21 mouse cellular contexts compared by ENCODE assay signal in genomic region chrX:77474551-77474950, GRCm38 (mm10). TPM values are rescaled to one million over a fixed set of nuclear protein-coding genes. Genes with fewer than 3 reads are reported as not detected.
DNase-seq lines count a peak whose midpoint lies in the region; ATAC-seq and TF ChIP-seq lines count a peak whose summit lies in the region.
"Had no signal": no experiment of that assay in that cellular context is flagged by ENCODE, and none has a peak within 500 bp of the region (broad histone marks: within the 10 kb centered on the region; RNA-seq: fewer than 3 reads in every experiment).

No protein-coding gene starts in this region.

- no peak for TF ChIP-seq CTCF in liver, adult 2 months (IDR thresholded peaks at IDR 0.05; ENCODE audit: low read depth, low read length)
- TF ChIP-seq CTCF in brain, embryonic 14.5 days (IDR thresholded peaks at IDR 0.05; ENCODE audit: borderline replicate concordance, extremely low read depth, insufficient read depth, insufficient read length), result no peak

- no peak overlapping the region for H3K4me2 ChIP-seq in forebrain, embryonic 14.5 days (ENCODE audit: low read length)
- H3K4me2 ChIP-seq in forebrain, embryonic 11.5 days (ENCODE audit: low read depth, low read length, severe bottlenecking), result no peak overlapping the region
- H3K4me2 ChIP-seq: limb, embryonic 13.5 days; lung, embryonic 14.5 days had no signal

- no peaks in the 10 kb centered on the region for H3K79me2 ChIP-seq in liver, adult 2 months (ENCODE audit: control insufficient read depth, insufficient read depth, low read length)

- TF ChIP-seq POLR2A in liver, adult 2 months (IDR thresholded peaks at IDR 0.05; ENCODE audit: extremely low read depth, insufficient read depth, low read length), result no peak
- no peak for TF ChIP-seq POLR2A in brain, embryonic 14.5 days (IDR thresholded peaks at IDR 0.05; ENCODE audit: borderline replicate concordance, extremely low read depth, insufficient read depth, insufficient read length, poor library complexity, severe bottlenecking)

- H3K27ac ChIP-seq in forebrain, embryonic 14.5 days (ENCODE audit: low read depth, low read length), result no peak overlapping the region
- no peak overlapping the region for H3K27ac ChIP-seq in forebrain, embryonic 11.5 days (ENCODE audit: low read depth, low read length)
- H3K27ac ChIP-seq in liver, adult 2 months (replicated peaks; ENCODE audit: insufficient read depth, low read depth, low read length), result no peak overlapping the region
- H3K27ac ChIP-seq: heart, adult 2 months; limb, embryonic 13.5 days; liver, embryonic 14.5 days had no signal

- peak; percentile 50 for DNase-seq in forebrain, embryonic 14.5 days (ENCODE audit: low spot score)
- no peak for DNase-seq in forebrain, embryonic 11.5 days (ENCODE audit: low spot score)
- peak; percentile 20 for DNase-seq in liver, adult 2 months (ENCODE audit: extremely low read depth, low read depth, low spot score)
- DNase-seq in liver, result no peak
- peak; percentile 58 for DNase-seq in NIH3T3 (ENCODE audit: low read depth)
- DNase-seq in brain, embryonic 14.5 days (ENCODE audit: low read depth), result peak; percentile 54
- no peak for DNase-seq in urinary bladder, postnatal 14 days (ENCODE audit: low spot score)
- no peak for DNase-seq in urinary bladder, postnatal 10 days (ENCODE audit: low spot score)
- DNase-seq: adrenal gland, postnatal 25 days; cerebellum, adult 18-20 months; gastrocnemius, postnatal 36 days; heart, adult 2 months; heart, postnatal 36 days; kidney, postnatal 36 days; lung, embryonic 14.5 days; lung, postnatal 4 days; right cerebral cortex, postnatal 14 days had no signal

- no peaks in the 10 kb centered on the region for H3K36me3 ChIP-seq in forebrain, embryonic 14.5 days (ENCODE audit: control insufficient read depth, insufficient read depth, low read length)
- H3K36me3 ChIP-seq in forebrain, embryonic 11.5 days (ENCODE audit: control insufficient read depth, insufficient read depth, low read length), result no peaks in the 10 kb centered on the region
- no peaks in the 10 kb centered on the region for H3K36me3 ChIP-seq in liver, adult 2 months (ENCODE audit: control insufficient read depth, insufficient read depth, low read length)
- H3K36me3 ChIP-seq: limb, embryonic 13.5 days had no signal

- ATAC-seq in forebrain, embryonic 14.5 days, result peak; percentile 54; the same call in 1 of the 2 replicates
- ATAC-seq in forebrain, embryonic 11.5 days (replicated peaks; ENCODE audit: low FRiP score), result no peak
- ATAC-seq: hindbrain, embryonic 16.5 days; midbrain, embryonic 16.5 days had no signal

- H3K4me3 ChIP-seq in forebrain, embryonic 14.5 days (ENCODE audit: low read depth, low read length), result no peak overlapping the region
- no peak overlapping the region for H3K4me3 ChIP-seq in forebrain, embryonic 11.5 days (ENCODE audit: low read depth, low read length)
- H3K4me3 ChIP-seq in liver, adult 2 months (ENCODE audit: insufficient read depth, low read depth, low read length), result no peak overlapping the region
- H3K4me3 ChIP-seq: heart, adult 2 months; limb, embryonic 13.5 days had no signal

- no peaks in the 10 kb centered on the region for H3K9me3 ChIP-seq in forebrain, embryonic 14.5 days (replicated peaks; ENCODE audit: control insufficient read depth, low read length)
- H3K9me3 ChIP-seq in forebrain, embryonic 11.5 days (ENCODE audit: control insufficient read depth, low read length), result no peaks in the 10 kb centered on the region
- H3K9me3 ChIP-seq: limb, embryonic 13.5 days had no signal

- H3K9ac ChIP-seq in forebrain, embryonic 14.5 days (ENCODE audit: low read length), result no peak overlapping the region
- no peak overlapping the region for H3K9ac ChIP-seq in forebrain, embryonic 11.5 days (ENCODE audit: low read length)
- no peak overlapping the region for H3K9ac ChIP-seq in liver, adult 2 months (ENCODE audit: low read depth, low read length)
- H3K9ac ChIP-seq: limb, embryonic 13.5 days; liver, embryonic 14.5 days; lung, embryonic 14.5 days had no signal

- no peaks in the 10 kb centered on the region for H3K4me1 ChIP-seq in forebrain, embryonic 14.5 days (ENCODE audit: control insufficient read depth, insufficient read depth, low read length)
- no peaks in the 10 kb centered on the region for H3K4me1 ChIP-seq in forebrain, embryonic 11.5 days (replicated peaks; ENCODE audit: control insufficient read depth, insufficient read depth, low read length)
- H3K4me1 ChIP-seq in liver, adult 2 months (ENCODE audit: control insufficient read depth, insufficient read depth, low read length), result peaks cover 3% of the 10 kb centered on the region; the same call in 1 of the 2 replicates
- H3K4me1 ChIP-seq: limb, embryonic 13.5 days had no signal

- 21% methylated on average over 1 of the region's 1 CpGs for WGBS in forebrain, embryonic 14.5 days
- WGBS in forebrain, embryonic 11.5 days, result 10% methylated on average over 1 of the region's 1 CpGs
- 0% methylated on average over 1 of the region's 1 CpGs for WGBS in liver, adult 2 months

- H3K27me3 ChIP-seq in forebrain, embryonic 14.5 days (replicated peaks; ENCODE audit: control insufficient read depth, insufficient read depth, low read length), result no peaks in the 10 kb centered on the region
- no peaks in the 10 kb centered on the region for H3K27me3 ChIP-seq in forebrain, embryonic 11.5 days (ENCODE audit: control insufficient read depth, insufficient read depth, low read length)
- H3K27me3 ChIP-seq in liver, adult 2 months (ENCODE audit: control insufficient read depth, insufficient read depth, low read length), result no peaks in the 10 kb centered on the region
- H3K27me3 ChIP-seq: limb, embryonic 13.5 days had no signal

RNA-seq across cellular contexts. Expression of gene Tbl1x, which starts 36.3 kb away (rescaled TPM):
- polyA plus RNA-seq in forebrain, embryonic 14.5 days (2014; fragmentation: Nextera tagmentation; extraction: Ambion mirVana), result 46.2 and 49.9 TPM in 2 replicates
- 79.4 and 86.6 TPM in 2 replicates for polyA plus RNA-seq in forebrain, embryonic 11.5 days (2014; fragmentation: Nextera tagmentation; extraction: Ambion mirVana)
- 16.2 and 21.7 TPM in 2 replicates for total RNA-seq in liver, adult 2 months (2014; rRNA removed)
- 9.9 and 10.2 TPM in 2 replicates for polyA plus RNA-seq in liver, adult 2 months (2012; rRNA removed)
- polyA plus RNA-seq in brain, embryonic 14.5 days (2012; rRNA removed), result 47.0 and 51.8 TPM in 2 replicates

Comparison
In these comparisons a context has a peak if more than half of its experiments do, and no peak if none do; other contexts are left out.
1. DNase-seq: peak in forebrain, embryonic 14.5 days (single experiment), liver, adult 2 months (single experiment), NIH3T3 (single experiment) and brain, embryonic 14.5 days (single experiment); none in forebrain, embryonic 11.5 days (single experiment), liver (single experiment), urinary bladder, postnatal 14 days (single experiment) and urinary bladder, postnatal 10 days (single experiment).